Mouse (Mus musculus): ENCODE measurements around the gene Syngr3.

GRCm38 (mm10) chr17:24651835-24652234, 37.9 kb downstream of the Syngr3 start:
- TF ChIP-seq POLR2A (IDR thresholded peaks at IDR 0.05; ENCODE audit: control insufficient read depth, low read depth, low read length) (no peak), CTCF (IDR thresholded peaks at IDR 0.05; ENCODE audit: control insufficient read depth, insufficient read depth, insufficient replicate concordance, low read depth, low read length) (no peak)

Data from testis, adult 2 months (tissue).